Mouse (Mus musculus): ENCODE measurements around the gene Uxs1. TPM values are rescaled to one million over a fixed set of nuclear protein-coding genes. Genes with fewer than 3 reads are reported as not detected.

The Uxs1 gene
- polyA plus RNA-seq (2016; fragmentation: Nextera tagmentation; extraction: Ambion mirVana), result 17.5 and 18.7 TPM in 2 replicates

- peak; percentile 96 for ATAC-seq (ENCODE audit: low FRiP score, low read depth)
- peak within 1 kb of the TSS; percentile 80 for H3K4me2 ChIP-seq (replicated peaks)
- peak within 1 kb of the TSS; percentile 83 for H3K4me3 ChIP-seq
- 0% methylated on average over 34 of the region's 41 CpGs for WGBS
- H3K27ac ChIP-seq (replicated peaks), result peak within 1 kb of the TSS; percentile 96
- no peaks in the 10 kb centered on the region for H3K27me3 ChIP-seq
- H3K9me3 ChIP-seq, result no peaks in the 10 kb centered on the region
- peak within 1 kb of the TSS; percentile 90 for H3K9ac ChIP-seq (replicated peaks)
- no peaks in the 10 kb centered on the region for H3K36me3 ChIP-seq
- H3K4me1 ChIP-seq, result peaks cover 15% of the 10 kb centered on the region
Observed at GRCm38 (mm10) chr1:43827763-43828194, at the start of gene Uxs1. Gene Uxs1 (minus strand): TSS chr1:43827800.

DNA sequence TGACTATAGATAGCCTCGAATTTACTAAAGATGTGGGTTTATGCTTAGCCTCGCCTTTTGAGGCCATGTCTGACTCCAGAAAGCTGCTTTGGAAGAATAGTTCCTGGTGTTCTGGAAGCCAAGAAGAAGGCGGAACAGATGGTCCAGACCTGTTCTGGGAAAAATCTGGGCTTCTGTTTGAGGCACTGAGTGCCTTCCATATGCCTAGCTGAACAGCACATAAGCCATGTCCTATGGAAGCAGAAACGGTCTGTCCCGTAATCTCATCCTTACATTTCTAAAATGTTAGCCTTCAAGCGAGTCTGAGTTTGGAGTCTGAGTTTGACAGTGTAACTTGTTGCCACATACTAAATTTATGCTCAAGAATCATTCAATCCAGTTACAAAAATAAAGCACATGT lies 49.6 kb upstream of the Uxs1 start:
- H3K36me3 ChIP-seq, result no peaks in the 10 kb centered on the region
- no peak overlapping the region for H3K9ac ChIP-seq (replicated peaks)
- no peak overlapping the region for H3K27ac ChIP-seq (replicated peaks)
- H3K27me3 ChIP-seq, result no peaks in the 10 kb centered on the region
- H3K4me3 ChIP-seq, result no peak overlapping the region
- H3K4me1 ChIP-seq, result no peaks in the 10 kb centered on the region
- no peak overlapping the region for H3K4me2 ChIP-seq (replicated peaks)
- H3K9me3 ChIP-seq, result no peaks in the 10 kb centered on the region
- 84% methylated on average over 6 of the region's 6 CpGs for WGBS
- no peak for ATAC-seq (ENCODE audit: low FRiP score, low read depth)

- Histone ChIP-seq H3K9me3 (no peaks in the 10 kb centered on the region), H3K27me3 (no peaks in the 10 kb centered on the region), H3K4me1 (no peaks in the 10 kb centered on the region), H3K27ac (replicated peaks) (no peak overlapping the region), H3K4me2 (replicated peaks) (no peak overlapping the region), H3K36me3 (no peaks in the 10 kb centered on the region), H3K4me3 (no peak overlapping the region), H3K9ac (replicated peaks) (no peak overlapping the region)
- ATAC-seq (ENCODE audit: low FRiP score, low read depth), result no peak
Observed at GRCm38 (mm10) chr1:43871116-43871515, 43.5 kb upstream of the Uxs1 start.

GRCm38 (mm10) chr1:43868510-43868909 lies 40.9 kb upstream of the Uxs1 start:
- no peak overlapping the region for H3K4me3 ChIP-seq
- no peaks in the 10 kb centered on the region for H3K9me3 ChIP-seq
- H3K4me2 ChIP-seq (replicated peaks), result no peak overlapping the region
- no peaks in the 10 kb centered on the region for H3K27me3 ChIP-seq
- H3K9ac ChIP-seq (replicated peaks), result no peak overlapping the region
- H3K4me1 ChIP-seq, result no peaks in the 10 kb centered on the region
- ATAC-seq (ENCODE audit: low FRiP score, low read depth), result no peak
- no peak overlapping the region for H3K27ac ChIP-seq (replicated peaks)
- no peaks in the 10 kb centered on the region for H3K36me3 ChIP-seq
- 88% methylated on average over 1 of the region's 1 CpGs for WGBS

- Histone ChIP-seq H3K27ac (replicated peaks) (no peak overlapping the region), H3K4me1 (no peaks in the 10 kb centered on the region)
- no peak for ATAC-seq (ENCODE audit: low FRiP score, low read depth)
Observed at GRCm38 (mm10) chr1:43864758-43865157, 37.2 kb upstream of the Uxs1 start.

DNA sequence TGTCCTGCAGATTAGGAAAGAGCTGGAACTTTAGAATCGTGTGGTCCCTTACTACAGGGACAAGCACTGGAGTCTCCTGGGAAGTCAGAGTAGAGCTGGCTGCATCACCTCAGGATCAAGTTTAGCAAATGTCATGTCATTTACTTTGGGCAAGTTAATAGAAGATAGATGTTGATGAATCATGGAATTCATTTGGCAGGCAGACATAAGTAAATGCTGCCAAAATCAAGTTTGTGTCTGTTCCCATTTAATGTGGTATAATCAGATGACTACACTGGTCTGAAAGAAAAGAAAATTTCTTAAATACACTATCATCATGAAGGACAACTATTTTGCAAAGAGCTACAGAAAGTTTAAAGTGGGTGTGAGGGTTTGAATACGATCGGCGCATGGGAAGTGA lies 35.0 kb upstream of the Uxs1 start:
- 92% methylated on average over 4 of the region's 4 CpGs for WGBS
- Histone ChIP-seq H3K9ac (replicated peaks) (no peak overlapping the region), H3K27me3 (no peaks in the 10 kb centered on the region), H3K27ac (replicated peaks) (no peak overlapping the region), H3K36me3 (no peaks in the 10 kb centered on the region), H3K4me2 (replicated peaks) (no peak overlapping the region), H3K4me1 (no peaks in the 10 kb centered on the region), H3K9me3 (no peaks in the 10 kb centered on the region), H3K4me3 (no peak overlapping the region)
- no peak for ATAC-seq (ENCODE audit: low FRiP score, low read depth)

More at GRCm38 (mm10) chr1:43864758-43865157, 37.2 kb upstream of the Uxs1 start:
- H3K9ac ChIP-seq (replicated peaks), result no peak overlapping the region
- H3K9me3 ChIP-seq, result no peaks in the 10 kb centered on the region
- H3K27me3 ChIP-seq, result no peaks in the 10 kb centered on the region
- no peaks in the 10 kb centered on the region for H3K36me3 ChIP-seq
- H3K4me3 ChIP-seq, result no peak overlapping the region
- no peak overlapping the region for H3K4me2 ChIP-seq (replicated peaks)

DNA sequence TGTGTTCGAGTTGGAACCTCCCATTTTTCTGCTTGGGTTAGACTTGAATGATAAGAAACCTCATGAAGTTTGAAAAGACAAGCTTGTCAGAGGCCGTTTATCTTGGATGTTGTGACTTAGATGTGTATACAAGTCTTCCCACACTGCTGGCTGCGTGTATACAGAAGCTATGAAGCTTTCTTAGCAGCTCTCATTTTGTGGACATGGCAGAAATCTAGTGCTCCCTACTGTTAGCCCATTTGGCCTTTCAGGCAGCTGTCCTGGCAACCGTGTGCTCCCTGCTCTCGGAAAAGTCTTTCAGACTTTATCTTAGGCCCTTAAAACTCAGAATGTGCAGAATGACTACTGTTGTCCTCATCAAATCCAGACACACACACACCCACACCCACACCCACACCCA lies 31.4 kb upstream of the Uxs1 start:
- WGBS, result 80% methylated on average over 5 of the region's 5 CpGs
- Histone ChIP-seq H3K36me3 (no peaks in the 10 kb centered on the region), H3K9me3 (no peaks in the 10 kb centered on the region), H3K27me3 (no peaks in the 10 kb centered on the region), H3K4me3 (no peak overlapping the region), H3K27ac (replicated peaks) (no peak overlapping the region), H3K4me1 (no peaks in the 10 kb centered on the region), H3K4me2 (replicated peaks) (no peak overlapping the region), H3K9ac (replicated peaks) (no peak overlapping the region)
- ATAC-seq (ENCODE audit: low FRiP score, low read depth), result no peak

- Histone ChIP-seq H3K36me3 (no peaks in the 10 kb centered on the region), H3K27me3 (no peaks in the 10 kb centered on the region), H3K9ac (replicated peaks) (no peak overlapping the region), H3K27ac (replicated peaks) (no peak overlapping the region), H3K4me1 (no peaks in the 10 kb centered on the region), H3K9me3 (no peaks in the 10 kb centered on the region), H3K4me2 (replicated peaks) (no peak overlapping the region), H3K4me3 (no peak overlapping the region)
- no peak for ATAC-seq (ENCODE audit: low FRiP score, low read depth)
- WGBS, result 77% methylated on average over 1 of the region's 1 CpGs
Observed at GRCm38 (mm10) chr1:43857656-43858055, 30.1 kb upstream of the Uxs1 start.

GRCm38 (mm10) chr1:43855591-43855990 lies 28.0 kb upstream of the Uxs1 start:
- H3K4me2 ChIP-seq (replicated peaks), result no peak overlapping the region
- ATAC-seq (ENCODE audit: low FRiP score, low read depth), result no peak
- no peak overlapping the region for H3K27ac ChIP-seq (replicated peaks)
- H3K27me3 ChIP-seq, result no peaks in the 10 kb centered on the region
- no peak overlapping the region for H3K4me3 ChIP-seq
- no peaks in the 10 kb centered on the region for H3K36me3 ChIP-seq
- no peaks in the 10 kb centered on the region for H3K9me3 ChIP-seq
- no peak overlapping the region for H3K9ac ChIP-seq (replicated peaks)
- H3K4me1 ChIP-seq, result no peaks in the 10 kb centered on the region
- WGBS, result 94% methylated on average over 1 of the region's 1 CpGs

GRCm38 (mm10) chr1:43843398-43843797 lies 15.8 kb upstream of the Uxs1 start:
- no peak overlapping the region for H3K27ac ChIP-seq (replicated peaks)
- H3K4me1 ChIP-seq, result no peaks in the 10 kb centered on the region
- no peak for ATAC-seq (ENCODE audit: low FRiP score, low read depth)
- WGBS, result 92% methylated on average over 2 of the region's 2 CpGs
- H3K4me3 ChIP-seq, result no peak overlapping the region
- H3K9me3 ChIP-seq, result no peaks in the 10 kb centered on the region
- no peak overlapping the region for H3K4me2 ChIP-seq (replicated peaks)
- no peak overlapping the region for H3K9ac ChIP-seq (replicated peaks)
- no peaks in the 10 kb centered on the region for H3K27me3 ChIP-seq
- no peaks in the 10 kb centered on the region for H3K36me3 ChIP-seq

- Histone ChIP-seq H3K9me3 (no peaks in the 10 kb centered on the region), H3K4me2 (replicated peaks) (no peak overlapping the region), H3K4me3 (no peak overlapping the region), H3K27ac (replicated peaks) (no peak overlapping the region), H3K4me1 (no peaks in the 10 kb centered on the region), H3K36me3 (no peaks in the 10 kb centered on the region), H3K9ac (replicated peaks) (no peak overlapping the region), H3K27me3 (no peaks in the 10 kb centered on the region)
- WGBS, result 81% methylated on average over 1 of the region's 1 CpGs
- no peak for ATAC-seq (ENCODE audit: low FRiP score, low read depth)
Observed at GRCm38 (mm10) chr1:43837236-43837635, 9.6 kb upstream of the Uxs1 start.

DNA sequence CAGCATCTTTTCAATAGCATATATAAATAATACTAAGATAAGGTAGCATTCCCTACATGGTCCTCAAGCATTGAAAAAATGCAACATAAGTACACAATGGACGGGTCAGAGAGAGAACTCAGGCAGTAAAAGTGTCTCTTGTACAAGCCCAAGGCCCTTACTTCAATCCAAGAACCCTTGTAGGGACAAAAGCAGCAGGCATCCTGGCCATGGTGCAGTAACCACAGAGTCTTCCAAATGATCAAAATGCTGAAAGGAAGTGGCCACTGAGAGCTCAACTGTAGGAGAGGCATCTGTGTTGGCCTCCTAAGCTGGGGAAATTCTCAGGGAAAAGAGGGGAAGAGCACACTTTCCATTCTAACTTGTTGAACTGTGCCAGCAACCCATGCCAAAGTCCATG lies 2.5 kb upstream of the Uxs1 start:
- no peak overlapping the region for H3K27ac ChIP-seq (replicated peaks)
- peaks cover 15% of the 10 kb centered on the region for H3K4me1 ChIP-seq
- ATAC-seq (ENCODE audit: low FRiP score, low read depth), result no peak
- H3K4me2 ChIP-seq (replicated peaks), result no peak overlapping the region
- H3K9me3 ChIP-seq, result no peaks in the 10 kb centered on the region
- no peaks in the 10 kb centered on the region for H3K27me3 ChIP-seq
- H3K4me3 ChIP-seq, result no peak overlapping the region
- WGBS, result 61% methylated on average over 1 of the region's 1 CpGs
- no peaks in the 10 kb centered on the region for H3K36me3 ChIP-seq
- H3K9ac ChIP-seq (replicated peaks), result no peak overlapping the region

DNA sequence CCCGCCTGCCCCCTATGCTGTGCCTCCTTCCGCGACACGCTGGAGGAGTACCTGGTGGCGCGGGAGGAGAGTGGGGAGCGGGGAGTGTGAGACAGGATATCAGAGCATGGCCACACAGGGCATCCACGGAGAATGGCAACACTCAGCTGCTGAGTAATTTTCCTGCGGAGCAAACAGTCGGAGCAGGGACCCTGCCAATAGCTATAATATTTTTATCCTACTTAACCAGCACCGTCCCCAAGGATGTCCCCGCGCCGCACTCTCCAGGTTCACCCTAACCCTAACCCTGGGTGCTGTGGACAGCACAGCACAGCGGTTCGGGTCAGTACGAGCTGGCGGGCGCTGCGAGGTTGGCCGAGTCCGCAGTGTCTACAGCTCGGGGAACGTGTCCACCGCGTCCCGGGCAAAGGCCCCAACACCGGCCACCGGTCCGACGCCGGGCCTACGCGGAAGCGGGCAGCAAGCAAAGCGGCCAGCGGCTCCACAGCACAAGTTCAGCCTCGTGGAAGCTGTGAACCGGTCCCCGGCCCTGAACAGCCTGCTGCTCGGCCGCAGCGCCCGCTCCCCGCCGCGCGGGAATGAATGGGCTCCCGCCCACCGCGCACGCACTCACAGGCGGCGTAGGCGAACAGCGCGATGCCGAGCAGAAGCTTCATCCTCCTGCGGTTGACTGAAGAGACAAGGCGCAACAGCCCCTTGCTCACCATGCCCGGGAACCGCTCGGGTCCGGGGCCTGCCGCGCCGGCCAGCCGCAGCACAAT lies 418 bp downstream of the Uxs1 start:
- no peaks in the 10 kb centered on the region for H3K9me3 ChIP-seq
- H3K4me2 ChIP-seq (replicated peaks), result peak overlapping the region; percentile 80
- no peaks in the 10 kb centered on the region for H3K27me3 ChIP-seq
- WGBS, result under 1% methylated on average over 65 of the region's 68 CpGs
- H3K4me1 ChIP-seq, result peaks cover 15% of the 10 kb centered on the region
- H3K36me3 ChIP-seq, result no peaks in the 10 kb centered on the region
- H3K9ac ChIP-seq (replicated peaks), result peak overlapping the region; percentile 90
- ATAC-seq (ENCODE audit: low FRiP score, low read depth), result peak; percentile 72
- peak overlapping the region; percentile 96 for H3K27ac ChIP-seq (replicated peaks)
- peak overlapping the region; percentile 83 for H3K4me3 ChIP-seq
